Mouse (Mus musculus) heart, adult 18-20 months (tissue): ENCODE data around the gene Gca. TPM values are rescaled to one million over a fixed set of nuclear protein-coding genes. Genes with fewer than 3 reads are reported as not detected.
A peak's percentile ranks its signal among the peaks of the same experiment; 100 is the strongest.

Experiments used
- DNase-seq, 2 experiments: peaks; one replicate each; pipeline ENCODE4 v3.0.0; 2021 to 2022; ENCODE audit warnings: mixed read lengths in 1 of 2
- long read RNA-seq, 2 experiments: library from polyadenylated mRNA; stranded (forward); transcript quantifications; one replicate each; pipeline ENCODE4 v2.0.0; 2021
- total RNA-seq, 2 experiments: library from RNA; stranded (reverse); gene quantifications; 2 replicates each; pipeline ENCODE4 v1.2.3; 2021

Gene Gca
- total RNA-seq = 10 to 100 TPM; 24.6 to 24.7 TPM
- long read RNA-seq, experiment 1, transcript Gca-201 (8 exons, 3,330 nt) = major isoform, 15 of 17 reads
- long read RNA-seq, experiment 1, partial matches to known transcripts = 0 of 17 reads
- long read RNA-seq, experiment 1, other reads (novel, unspliced or antisense) = 2 of 17 reads
- long read RNA-seq, experiment 2, transcript Gca-201 (8 exons, 3,330 nt) = major isoform, 9 of 9 reads
- long read RNA-seq, experiment 2, partial matches to known transcripts = 0 of 9 reads
- long read RNA-seq, experiment 2, other reads (novel, unspliced or antisense) = 0 of 9 reads

DNA sequence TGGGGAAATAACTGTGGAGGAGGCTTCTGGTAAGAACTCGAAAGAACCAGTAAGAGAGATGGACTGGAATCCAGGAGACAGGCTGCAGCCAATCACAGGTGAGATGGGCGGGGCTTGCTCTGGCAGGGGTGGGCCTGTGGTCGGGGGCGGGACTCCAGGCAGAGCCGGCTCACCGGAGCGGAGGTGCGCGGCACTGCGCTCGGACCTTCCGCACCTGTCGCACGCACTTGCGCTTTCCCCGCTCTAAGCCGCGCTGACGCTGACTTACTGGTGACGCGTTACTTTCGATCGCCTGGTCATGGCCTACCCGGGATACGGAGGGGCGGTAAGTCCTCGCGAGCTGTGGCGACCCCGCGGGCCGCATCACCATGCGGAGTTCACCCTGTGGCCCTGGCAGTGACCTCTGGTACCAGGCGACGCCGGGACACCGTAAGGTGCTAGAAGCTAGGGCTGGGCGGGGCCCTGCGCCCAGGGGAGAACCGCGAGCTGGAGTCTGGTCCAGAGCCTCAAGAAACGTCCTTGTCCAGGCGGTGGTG, at the start of gene Gca:
Gene Gca (plus strand): TSS at position 151 of the 536 bp plus-strand sequence.
- DNase-seq = peak; percentile 80 to 85

DNA sequence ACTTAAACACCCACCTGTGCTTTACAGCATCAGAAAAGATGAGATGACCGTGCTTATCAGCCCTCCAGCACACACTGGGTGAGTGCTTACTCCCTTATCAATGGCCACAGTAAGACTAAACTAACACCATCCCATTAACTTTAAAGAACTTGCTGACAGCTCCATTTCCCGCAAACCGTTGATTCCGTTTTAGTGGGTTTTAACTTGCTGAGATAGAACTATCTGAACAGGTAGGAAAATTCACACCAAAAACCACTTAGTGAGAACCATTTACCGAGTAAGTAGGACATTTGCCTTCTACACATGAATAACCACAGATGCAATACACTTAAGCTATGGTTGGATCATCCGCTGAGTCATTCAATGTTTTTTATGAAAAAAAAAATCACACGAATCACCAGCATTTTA, 45.1 kb upstream of the Gca start:
- DNase-seq = no peak

DNA sequence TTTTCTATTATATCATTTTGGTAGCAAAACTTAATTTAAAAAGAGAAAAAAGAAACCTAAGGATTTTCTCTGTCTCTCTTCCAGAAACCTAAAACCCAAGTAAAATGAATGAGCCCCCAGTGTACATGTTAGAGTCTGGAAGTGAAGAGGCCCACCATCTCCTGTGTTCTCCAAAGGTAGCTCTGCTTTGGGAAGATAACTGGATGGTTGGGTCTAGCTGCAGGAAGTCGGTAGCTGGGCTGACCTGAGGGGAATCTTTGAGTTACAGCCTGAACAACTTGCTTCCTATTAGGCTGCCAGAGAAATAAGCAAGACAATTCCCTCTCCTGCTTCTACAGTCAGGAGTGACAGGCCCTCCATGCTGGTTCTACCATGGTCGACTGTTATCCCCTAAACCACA, 44.4 kb upstream of the Gca start:
- no peak for DNase-seq

DNA sequence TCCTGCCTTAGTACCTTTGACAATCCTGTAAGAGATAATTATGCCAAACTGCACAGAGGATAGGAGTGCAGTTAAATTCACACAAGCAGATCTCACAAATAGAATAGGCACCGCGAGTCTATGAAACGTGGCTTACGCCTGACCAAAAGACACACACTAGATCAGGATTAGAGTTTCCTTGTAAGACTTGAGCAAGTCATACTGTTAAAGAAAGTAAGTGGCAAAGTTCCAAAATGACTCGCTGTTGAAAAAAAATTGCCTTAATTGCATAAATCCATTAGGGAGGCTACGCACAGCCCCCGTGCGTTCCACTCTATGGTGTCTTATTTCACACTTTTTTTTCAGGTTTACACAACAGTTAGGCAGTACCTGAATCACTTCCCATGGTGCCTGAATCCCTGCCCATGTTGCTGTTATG, 41.1 kb upstream of the Gca start:
- no peak for DNase-seq

DNA sequence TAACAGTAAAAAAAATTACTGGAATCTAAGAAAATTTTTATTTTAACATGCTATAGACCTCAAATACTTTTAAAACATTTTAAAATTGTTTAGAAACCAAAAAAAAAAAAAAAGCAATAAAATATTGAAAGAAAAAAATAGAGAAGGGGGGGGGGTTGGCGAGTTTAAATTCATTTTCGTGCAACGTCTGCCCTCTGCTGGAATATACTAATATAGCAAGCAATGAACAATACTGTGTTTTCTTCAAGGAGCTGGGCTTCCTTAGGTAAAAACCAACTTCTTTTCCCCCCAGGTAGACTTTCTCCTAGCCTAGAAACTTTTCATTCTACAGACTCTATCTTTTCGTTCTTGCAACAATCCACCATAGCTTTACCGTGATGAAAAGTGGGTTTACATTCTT, 36.4 kb upstream of the Gca start:
- DNase-seq = peak in 1 of 2 experiments; percentile 50

- DNase-seq = no peak
These were observed 35.7 kb upstream of the Gca start for GRCm38 (mm10) chr2:62628356-62628755.

DNA sequence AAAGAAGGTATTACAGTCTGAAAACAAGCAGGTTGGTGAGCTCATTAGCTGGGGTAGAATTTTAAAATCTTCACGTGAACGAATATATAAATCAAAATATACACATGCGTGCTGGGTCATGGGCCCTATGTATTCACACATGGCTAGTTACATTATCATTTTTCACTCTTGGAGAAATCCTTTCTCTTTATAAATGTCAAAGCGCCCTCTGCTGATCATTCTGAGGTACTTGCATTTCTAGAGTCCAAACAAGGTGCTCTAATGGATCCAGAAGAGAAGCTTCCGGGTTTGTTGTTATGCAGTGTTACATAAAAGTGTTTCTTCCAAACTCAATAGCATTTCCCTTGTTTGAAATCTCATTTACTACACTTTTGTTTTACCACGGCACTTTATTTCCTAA, 33.6 kb upstream of the Gca start:
- peak; percentile 19 to 59 for DNase-seq

- DNase-seq = no peak
These were observed 24.2 kb upstream of the Gca start for GRCm38 (mm10) chr2:62639869-62640268.

GRCm38 (mm10) chr2:62643405-62644305, 20.4 kb upstream of the Gca start:
- peak; percentile 65 to 78 for DNase-seq

DNA sequence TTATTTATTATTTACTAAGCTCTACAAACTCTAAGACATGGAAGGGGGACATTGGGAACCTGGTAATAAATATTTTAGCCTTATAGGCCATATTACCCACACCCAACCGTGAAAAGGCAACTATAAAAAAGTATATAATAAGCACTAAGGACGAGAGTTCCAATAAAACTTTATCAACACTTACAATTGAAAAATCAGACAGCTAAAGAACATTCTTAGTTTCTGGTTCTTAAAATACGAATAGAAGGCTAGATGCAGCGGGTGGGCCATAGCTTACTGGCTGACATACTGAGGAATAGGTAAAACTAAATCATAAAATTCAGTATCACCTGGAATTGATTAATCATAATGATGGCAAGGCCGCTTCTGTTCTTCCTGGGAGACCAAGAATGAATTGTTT, 19.2 kb upstream of the Gca start:
- no peak for DNase-seq

- peak; percentile 9 to 55 for DNase-seq
These were observed 18.6 kb upstream of the Gca start for GRCm38 (mm10) chr2:62645475-62645874.

- DNase-seq = peak; percentile 78 to 80
These were observed 18.0 kb upstream of the Gca start, which contains the start of gene Ifih1 for GRCm38 (mm10) chr2:62646014-62646645. TSS of gene Ifih1 (minus strand) at chr2:62646255.

GRCm38 (mm10) chr2:62646671-62647289, 17.3 kb upstream of the Gca start:
- DNase-seq = peak; percentile 12 to 49

DNA sequence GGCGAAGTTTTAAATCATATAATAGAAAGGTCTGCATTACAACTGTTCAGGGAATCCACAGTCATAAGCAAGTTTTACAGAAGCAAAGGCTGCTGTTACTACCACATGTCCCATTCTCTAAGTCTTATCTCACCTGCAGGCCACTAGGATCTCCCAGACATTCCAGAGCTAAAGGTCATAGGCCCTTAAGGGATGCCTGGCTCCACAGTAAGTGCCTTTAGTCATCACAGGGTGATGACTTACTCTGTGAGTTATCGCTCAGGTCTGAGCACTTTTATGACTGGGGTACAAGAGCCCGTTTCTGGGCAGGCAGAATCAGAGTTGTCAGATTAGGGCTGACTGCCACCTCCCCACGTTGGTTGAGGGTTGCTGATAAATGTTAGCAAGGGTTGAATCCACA, 12.2 kb upstream of the Gca start:
- DNase-seq = no peak

DNA sequence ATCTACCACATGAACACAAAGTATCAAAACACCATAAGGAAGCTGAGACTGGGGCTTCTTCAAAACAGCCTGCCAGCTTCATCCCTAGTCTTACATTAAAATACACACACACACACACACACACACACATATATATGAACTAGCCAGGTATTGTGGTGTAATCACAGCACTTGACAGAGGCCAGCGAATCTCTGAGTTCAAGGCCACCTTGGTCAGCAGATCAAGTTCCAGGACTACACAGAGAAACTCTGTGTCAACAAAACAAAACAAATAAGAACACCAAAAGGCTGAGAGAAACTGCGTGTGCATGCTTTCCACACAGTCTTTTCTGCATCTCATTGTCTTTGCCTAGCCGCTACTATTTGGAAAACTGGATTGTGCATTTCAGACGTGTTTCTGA, 11.6 kb upstream of the Gca start:
- DNase-seq = no peak

DNA sequence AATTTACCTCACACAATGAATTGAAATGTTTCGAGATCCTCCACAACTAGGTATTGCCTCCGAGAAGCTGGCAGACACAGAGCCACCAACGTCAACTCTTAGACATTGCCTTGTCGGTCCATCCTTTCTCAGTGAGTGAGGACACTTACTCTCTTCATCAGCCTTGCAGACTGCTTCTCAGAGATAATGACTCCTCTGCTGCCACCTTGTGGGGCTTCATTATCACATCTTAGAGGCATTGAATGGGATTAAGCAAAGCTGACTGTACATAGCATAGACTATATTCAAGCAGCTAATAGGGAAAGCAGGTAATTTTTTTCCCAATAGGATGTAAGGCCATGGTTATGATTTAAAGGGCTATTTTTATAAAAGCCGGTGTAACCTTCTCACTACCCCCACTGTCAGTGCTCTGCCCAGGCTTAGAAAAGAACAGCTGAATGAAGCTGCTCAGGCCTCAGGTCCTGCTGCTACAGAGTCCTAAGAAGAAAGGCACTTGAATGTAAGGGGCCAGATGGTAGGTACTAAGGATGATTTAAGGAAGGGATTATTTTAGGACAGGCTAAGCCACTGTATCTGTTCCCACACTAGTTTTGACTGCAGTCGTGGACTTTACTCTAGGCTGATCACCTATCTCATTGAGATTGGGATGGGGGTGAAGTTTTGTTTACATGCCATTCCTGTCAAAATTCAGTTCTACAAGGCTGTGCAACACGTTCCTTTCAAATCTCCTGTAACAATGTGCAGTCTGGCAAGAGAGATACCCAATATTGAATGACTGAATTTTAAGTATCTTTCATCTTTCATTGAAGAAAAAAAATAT, 9.4 kb upstream of the Gca start:
- peak; percentile 53 to 75 for DNase-seq

DNA sequence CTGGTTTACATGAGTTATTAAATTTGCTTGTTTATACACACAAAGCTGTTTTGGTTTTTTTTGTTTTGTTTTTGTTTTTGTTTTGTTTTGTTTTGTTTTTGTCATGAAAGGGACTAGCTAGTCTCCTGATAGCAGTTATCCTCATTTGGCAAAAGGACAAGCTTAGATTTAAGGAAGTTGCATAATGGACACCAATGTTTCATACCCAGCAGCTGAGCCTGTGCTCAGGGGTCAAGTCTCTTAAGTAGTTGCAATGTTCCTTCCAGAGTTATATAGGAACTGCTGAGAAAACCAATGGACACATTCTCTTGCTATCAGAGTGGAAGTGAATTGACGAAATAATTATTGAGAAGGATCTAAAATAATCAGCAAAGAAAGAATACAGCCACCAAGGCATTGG, 8.0 kb upstream of the Gca start:
- no peak for DNase-seq

- DNase-seq = no peak
These were observed 3.5 kb upstream of the Gca start for GRCm38 (mm10) chr2:62660565-62660964.

DNA sequence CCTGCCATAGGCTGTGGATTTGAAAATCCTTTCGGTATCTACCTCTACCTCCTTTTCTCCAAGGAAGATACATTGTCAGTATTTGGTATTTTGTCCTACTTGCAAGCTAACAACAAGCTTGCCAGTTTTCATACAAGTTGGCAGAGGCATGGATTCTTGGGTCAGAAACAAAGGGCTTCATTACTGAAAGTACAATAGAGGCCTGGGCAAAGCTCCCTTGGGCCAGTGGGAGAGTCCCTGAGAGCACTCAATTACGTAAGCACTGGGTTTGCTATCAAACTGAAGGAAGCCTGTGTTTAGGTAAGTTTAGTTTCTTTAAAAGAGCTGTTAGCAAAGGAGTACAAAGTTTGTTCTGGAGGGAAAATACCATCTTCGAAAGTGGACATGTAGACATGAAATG, 1.5 kb upstream of the Gca start:
- DNase-seq = no peak

- no peak for DNase-seq
These were observed 754 bp downstream of the Gca start for GRCm38 (mm10) chr2:62664839-62665238.

DNA sequence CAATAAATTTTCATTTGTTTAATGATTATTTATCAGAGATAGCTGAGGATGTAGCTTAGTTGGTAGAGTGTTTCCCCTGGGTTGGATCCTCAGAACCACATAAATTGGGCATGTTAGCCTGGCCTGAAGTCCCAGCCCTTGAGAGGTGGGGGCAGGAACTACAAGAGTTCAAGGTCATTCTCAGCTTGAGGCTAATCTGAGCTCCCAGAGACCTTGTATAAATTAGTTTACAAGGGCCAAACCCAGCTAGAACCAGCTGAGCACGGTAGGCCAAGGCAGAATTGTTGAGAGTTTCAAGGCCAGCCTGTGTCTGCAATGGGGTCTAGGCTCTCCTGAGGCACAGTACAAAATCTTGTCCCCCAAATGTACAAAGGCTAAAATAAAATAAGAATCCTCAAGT, 1.5 kb downstream of the Gca start:
- DNase-seq = no peak
